Mouse (Mus musculus) forebrain, embryonic 12.5 days (tissue): ENCODE measurements around the gene Pgp. TPM values are rescaled to one million over a fixed set of nuclear protein-coding genes. Genes with fewer than 3 reads are reported as not detected.

Experiments
- ATAC-seq: fragments of 200-750 bp; cut with Nextera tagmentation; 2 replicates; pipeline ENCODE4 v1.8.0; 2017; ENCODE audit warnings: moderate TSS enrichment; ENCODE audit not compliant: low FRiP score
- H3K27ac ChIP-seq: fragments of 300-500 bp; sonication (generic); 2 replicates; pipeline ENCODE4 v1.5.1; 2016; ENCODE audit warnings: mild to moderate bottlenecking
- H3K27me3 ChIP-seq: fragments of 300-500 bp; sonication (generic); 2 replicates; pipeline ENCODE4 v1.6.1; 2016; ENCODE audit warnings: mild to moderate bottlenecking
- H3K36me3 ChIP-seq: fragments of 300-500 bp; sonication (generic); replicated peaks from 2 replicates; pipeline ENCODE4 v1.6.1; 2016; ENCODE audit warnings: mild to moderate bottlenecking
- H3K4me1 ChIP-seq: fragments of 300-500 bp; sonication (generic); 2 replicates; pipeline ENCODE4 v1.6.1; 2016
- H3K4me2 ChIP-seq: fragments of 300-500 bp; sonication (generic); 2 replicates; pipeline ENCODE4 v1.6.1; 2016; ENCODE audit warnings: mild to moderate bottlenecking, moderate library complexity
- H3K4me3 ChIP-seq: fragments of 300-500 bp; sonication (generic); replicated peaks from 2 replicates; pipeline ENCODE4 v1.5.1; 2016; ENCODE audit warnings: mild to moderate bottlenecking
- H3K9ac ChIP-seq: fragments of 300-500 bp; sonication (generic); 2 replicates; pipeline ENCODE4 v1.6.1; 2016; ENCODE audit warnings: mild to moderate bottlenecking
- H3K9me3 ChIP-seq: fragments of 300-500 bp; sonication (generic); 2 replicates; pipeline ENCODE4 v1.6.1; 2016
- WGBS: fragments of 180-500 bp; shearing (Covaris S2); methylation state at CpG from one replicate; pipeline ENCODE4 v1.1.7; 2016; 5-methylcytosine and 5-hydroxymethylcytosine counted together
- polyA plus RNA-seq: library from polyadenylated mRNA; unstranded; fragments of >200 nt; fragmentation: Nextera tagmentation; extraction: Ambion mirVana; gene quantifications from 2 replicates; pipeline ENCODE4 v1.2.1, GENCODE M21; 2016

Gene Pgp
- polyA plus RNA-seq, 1 experiment from 2014 or later, result 60.3 TPM

DNA sequence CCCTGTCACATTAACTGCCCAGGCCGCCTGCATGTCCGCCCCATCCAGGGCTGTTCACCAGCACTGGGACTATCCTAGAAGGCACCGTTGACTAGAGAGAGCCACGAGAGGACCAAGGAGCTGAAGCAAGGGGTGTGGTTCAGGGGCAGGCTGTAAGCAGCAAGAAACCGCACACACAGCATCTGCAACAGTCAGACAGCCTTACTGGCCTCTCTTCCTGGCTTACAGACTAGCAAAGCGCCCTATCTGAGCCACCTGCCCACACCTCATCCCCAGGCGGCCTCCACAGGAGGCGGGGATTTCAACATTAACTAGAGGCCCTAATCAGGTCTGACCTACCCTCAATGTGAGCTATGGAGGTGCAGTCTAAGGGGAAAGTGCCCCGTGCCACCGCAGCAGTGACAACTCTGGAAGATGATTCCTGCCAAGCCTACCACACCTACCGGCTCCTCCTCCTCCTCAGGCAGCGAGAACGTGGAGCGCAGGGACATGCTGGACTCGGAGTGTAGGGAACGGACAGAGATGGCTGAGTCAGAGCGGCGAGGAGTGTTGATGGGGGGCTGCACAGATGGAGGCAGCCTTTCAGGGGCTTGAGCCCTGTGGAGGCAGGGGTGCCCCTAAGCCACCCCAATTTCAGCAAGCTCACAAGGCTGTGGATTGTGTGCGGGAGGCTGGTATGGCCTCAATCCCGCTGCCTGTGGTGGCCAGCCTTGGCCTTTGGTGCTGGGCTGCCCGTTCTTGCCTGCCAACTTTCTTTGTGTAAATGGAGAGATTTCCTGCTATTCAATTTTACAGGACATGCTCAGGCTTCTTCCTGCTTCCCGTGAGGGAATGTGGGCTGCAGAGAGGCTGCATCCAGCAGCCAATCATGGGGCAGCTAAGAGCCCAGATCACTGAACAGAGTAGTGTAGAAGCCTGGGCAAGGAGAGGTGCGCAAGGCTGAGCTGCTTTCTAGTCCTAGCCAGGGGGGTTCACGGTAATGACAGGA is 44.4 kb downstream of the Pgp start:
- H3K9ac ChIP-seq, result no peak overlapping the region
- H3K27me3 ChIP-seq, result no peaks in the 10 kb centered on the region
- no peak overlapping the region for H3K4me2 ChIP-seq
- H3K9me3 ChIP-seq, result no peaks in the 10 kb centered on the region
- no peak overlapping the region for H3K4me3 ChIP-seq
- ATAC-seq, result no peak
- peaks cover 90% of the 10 kb centered on the region for H3K36me3 ChIP-seq
- H3K4me1 ChIP-seq, result no peaks in the 10 kb centered on the region
- H3K27ac ChIP-seq, result no peak overlapping the region
- WGBS, result 90% methylated on average over 24 of the region's 24 CpGs

DNA sequence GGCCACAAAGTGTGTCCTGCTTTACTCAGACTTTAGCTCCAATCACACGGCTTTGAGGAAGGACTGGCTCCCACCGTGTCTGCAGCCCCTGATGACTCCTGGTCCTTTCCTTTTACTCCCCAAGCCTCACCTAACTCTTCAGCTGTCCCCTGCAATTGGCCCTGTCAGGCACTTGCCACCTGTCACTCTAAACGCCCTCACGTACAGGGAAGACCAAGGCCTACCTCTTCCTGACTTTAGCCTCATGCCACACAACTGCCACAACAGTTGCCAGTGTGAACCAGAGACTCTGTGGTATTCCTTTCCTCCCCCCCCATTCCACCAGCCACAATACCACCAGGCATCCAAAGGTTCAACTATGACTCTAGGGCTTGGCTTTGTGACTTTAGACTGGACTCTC is 50.3 kb downstream of the Pgp start:
- Histone ChIP-seq H3K4me1 (no peaks in the 10 kb centered on the region), H3K4me3 (no peak overlapping the region), H3K4me2 (no peak overlapping the region), H3K27me3 (no peaks in the 10 kb centered on the region), H3K9me3 (no peaks in the 10 kb centered on the region), H3K27ac (no peak overlapping the region), H3K9ac (no peak overlapping the region), H3K36me3 (peaks cover 51% of the 10 kb centered on the region)
- 88% methylated on average over 4 of the region's 4 CpGs for WGBS
- ATAC-seq, result no peak

Other genes starting within 250 kb of the Pgp start
- gene Tedc2, start 249.5 kb upstream of the Pgp start, polyA plus RNA-seq, result 15.3 and 16.7 TPM in 2 replicates
- 94.2 and 95.6 TPM in 2 replicates for gene Ccnf, start 218.9 kb upstream of the Pgp start, polyA plus RNA-seq
- gene Abca17, start 119.3 kb upstream of the Pgp start, polyA plus RNA-seq, result not detected in 2 replicates
- 17.7 and 18.0 TPM in 2 replicates for gene Abca3, start 118.4 kb upstream of the Pgp start, polyA plus RNA-seq
- gene Rnps1, start 55.8 kb upstream of the Pgp start, polyA plus RNA-seq, result 391 and 404 TPM in 2 replicates
- 53.5 and 61.2 TPM in 2 replicates for gene Eci1, start 43.8 kb upstream of the Pgp start, polyA plus RNA-seq
- 4.9 and 5.1 TPM in 2 replicates for gene Dnase1l2, start 27.3 kb upstream of the Pgp start, polyA plus RNA-seq
- gene E4f1, start 79 bp upstream of the Pgp start, polyA plus RNA-seq, result 34.1 and 37.1 TPM in 2 replicates
- not detected in 2 replicates for gene Bricd5, start 3.5 kb downstream of the Pgp start, polyA plus RNA-seq
- 34.4 and 37.9 TPM in 2 replicates for gene Mlst8, start 8.7 kb downstream of the Pgp start, polyA plus RNA-seq
- gene Caskin1, start 18.2 kb downstream of the Pgp start, polyA plus RNA-seq, result 14.8 and 16.6 TPM in 2 replicates
- 100 and 103 TPM in 2 replicates for gene Traf7, start 57.5 kb downstream of the Pgp start, polyA plus RNA-seq
- 1.7 and 1.9 TPM in 2 replicates for gene Rab26, start 63.8 kb downstream of the Pgp start, polyA plus RNA-seq
- gene Pkd1, start 79.4 kb downstream of the Pgp start, polyA plus RNA-seq, result 15.5 and 17.9 TPM in 2 replicates
- 78.4 and 89.3 TPM in 2 replicates for gene Tsc2, start 162.2 kb downstream of the Pgp start, polyA plus RNA-seq
- gene Nthl1, start 162.3 kb downstream of the Pgp start, polyA plus RNA-seq, result 14.5 and 18.8 TPM in 2 replicates
- 18.3 and 21.9 TPM in 2 replicates for gene Slc9a3r2, start 179.9 kb downstream of the Pgp start, polyA plus RNA-seq
- gene Npw, start 188.1 kb downstream of the Pgp start, polyA plus RNA-seq, result not detected in 2 replicates
- gene Zfp598, start 199.3 kb downstream of the Pgp start, polyA plus RNA-seq, result 25.5 and 26.9 TPM in 2 replicates
- gene Syngr3, start 219.6 kb downstream of the Pgp start, polyA plus RNA-seq, result 27.8 and 33.5 TPM in 2 replicates
- gene Gfer, start 225.8 kb downstream of the Pgp start, polyA plus RNA-seq, result 49.1 and 50.2 TPM in 2 replicates
- gene Noxo1, start 225.8 kb downstream of the Pgp start, polyA plus RNA-seq, result 1.6 and 2.6 TPM in 2 replicates
- gene Tbl3, start 237.3 kb downstream of the Pgp start, polyA plus RNA-seq, result 94.7 and 98.0 TPM in 2 replicates
- 0.29 TPM in 1 of 2 replicates, not detected in the other for gene Rnf151, start 247.7 kb downstream of the Pgp start, polyA plus RNA-seq
- 946 and 1,025 TPM in 2 replicates for gene Rps2, start 247.7 kb downstream of the Pgp start, polyA plus RNA-seq